Mouse (Mus musculus) brown adipose tissue, adult 24 weeks (tissue): ENCODE results near the gene Unc80. TPM values are rescaled to one million over a fixed set of nuclear protein-coding genes. Genes with fewer than 3 reads are reported as not detected.

Source experiments
- H3K27ac ChIP-seq: fragments of 200-500 bp; replicated peaks from 2 replicates; pipeline ENCODE4 v1.5.1; 2012; ENCODE audit warnings: low read depth, mild to moderate bottlenecking, low read length
- H3K4me1 ChIP-seq: fragments of 200-500 bp; 2 replicates; pipeline ENCODE4 v1.6.1; 2012; ENCODE audit warnings: low read length, mixed read lengths; ENCODE audit not compliant: control insufficient read depth, insufficient read depth, insufficient read length
- H3K4me3 ChIP-seq: fragments of 200-500 bp; 2 replicates; pipeline ENCODE4 v1.5.1; 2012; ENCODE audit warnings: low read depth, mild to moderate bottlenecking, low read length, moderate library complexity; ENCODE audit not compliant: insufficient read depth
- polyA plus RNA-seq: library from polyadenylated mRNA; stranded (reverse); fragments of >200 nt; gene quantifications from 2 replicates; pipeline ENCODE4 v1.2.4, GENCODE M21; 2012; ENCODE audit not compliant: missing spikeins, insufficient read depth, insufficient read length

The Unc80 gene
- polyA plus RNA-seq, 1 experiment: not detected

DNA sequence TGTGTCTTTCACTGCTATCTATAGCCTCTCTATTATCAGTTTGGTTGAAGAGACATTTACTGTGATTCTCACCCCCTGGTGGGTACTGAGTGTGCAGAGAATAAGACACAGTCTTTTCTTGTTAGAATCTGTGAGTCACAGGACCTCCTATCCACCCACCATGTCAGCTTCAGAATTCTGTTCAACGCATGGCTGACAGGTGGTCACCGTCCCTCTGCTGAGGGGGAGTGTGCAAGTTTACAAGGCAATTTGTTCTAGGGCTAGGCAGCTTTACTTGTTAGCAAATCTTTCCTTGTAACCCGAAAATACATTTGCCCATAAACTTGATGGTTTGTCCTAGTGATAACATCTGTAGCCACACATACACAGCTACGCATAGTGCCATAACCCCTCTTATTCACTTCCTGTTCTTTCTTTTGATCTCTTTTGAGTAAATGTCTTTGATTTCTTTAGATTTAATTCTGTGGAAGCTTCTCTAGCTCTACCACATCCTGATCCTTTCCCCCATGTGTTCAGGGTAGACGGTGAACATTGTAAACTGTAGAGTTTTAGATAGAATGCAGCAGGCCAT is 84.3 kb downstream of the Unc80 start:
- Histone ChIP-seq H3K27ac (no peak overlapping the region), H3K4me3 (no peak overlapping the region), H3K4me1 (no peaks in the 10 kb centered on the region)

DNA sequence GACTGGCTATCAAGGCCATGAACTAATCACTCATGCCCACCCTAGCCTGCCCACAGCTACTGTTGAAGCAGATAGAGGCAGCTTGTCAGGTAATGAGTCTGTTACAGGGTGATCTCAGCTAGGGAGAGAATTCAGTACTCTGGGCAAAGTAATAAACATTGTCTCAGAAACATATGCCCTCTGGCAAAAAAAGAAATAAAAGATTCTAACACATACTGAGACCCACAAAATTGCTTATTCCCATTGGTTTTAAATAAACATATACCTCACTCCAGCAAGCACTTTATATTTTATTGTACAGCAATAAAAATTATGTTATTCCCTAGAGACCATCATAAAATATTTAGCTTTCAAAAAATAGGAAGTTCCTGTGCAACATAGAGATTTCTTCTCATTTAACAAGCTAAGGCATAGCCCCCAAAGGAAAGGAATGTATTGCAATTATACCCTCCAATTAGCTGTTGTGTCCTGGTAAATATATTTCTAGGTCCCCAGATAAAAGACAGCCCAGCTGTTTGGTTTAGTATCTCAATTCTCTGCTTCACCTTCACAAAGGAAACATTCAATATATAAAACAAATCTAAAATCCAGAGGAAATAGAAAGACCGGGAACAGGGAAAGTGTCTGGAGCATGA is 93.6 kb downstream of the Unc80 start:
- no peak overlapping the region for H3K4me3 ChIP-seq
- no peak overlapping the region for H3K27ac ChIP-seq

DNA sequence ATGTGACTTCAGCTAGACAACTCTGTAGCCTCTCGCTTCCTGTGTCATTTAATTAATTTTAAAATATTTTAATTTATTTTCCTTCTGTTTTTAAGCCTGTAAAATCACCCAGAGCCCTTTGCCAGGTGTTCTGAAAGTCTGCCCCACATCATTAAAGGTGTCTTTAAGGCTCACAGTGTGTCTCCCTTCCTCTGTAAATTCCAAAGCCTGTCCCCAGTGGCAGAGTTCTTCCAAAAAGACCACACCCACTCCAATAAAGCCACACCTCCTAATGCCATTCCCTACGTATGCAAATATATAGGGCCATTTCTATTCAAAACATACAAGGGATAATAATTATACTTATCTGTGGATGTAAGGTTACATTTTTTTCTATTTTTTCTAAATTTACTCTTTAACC is 94.2 kb downstream of the Unc80 start:
- Histone ChIP-seq H3K27ac (no peak overlapping the region), H3K4me1 (no peaks in the 10 kb centered on the region), H3K4me3 (no peak overlapping the region)

More for the DNA sequence above, 93.6 kb downstream of the Unc80 start:
- no peaks in the 10 kb centered on the region for H3K4me1 ChIP-seq

DNA sequence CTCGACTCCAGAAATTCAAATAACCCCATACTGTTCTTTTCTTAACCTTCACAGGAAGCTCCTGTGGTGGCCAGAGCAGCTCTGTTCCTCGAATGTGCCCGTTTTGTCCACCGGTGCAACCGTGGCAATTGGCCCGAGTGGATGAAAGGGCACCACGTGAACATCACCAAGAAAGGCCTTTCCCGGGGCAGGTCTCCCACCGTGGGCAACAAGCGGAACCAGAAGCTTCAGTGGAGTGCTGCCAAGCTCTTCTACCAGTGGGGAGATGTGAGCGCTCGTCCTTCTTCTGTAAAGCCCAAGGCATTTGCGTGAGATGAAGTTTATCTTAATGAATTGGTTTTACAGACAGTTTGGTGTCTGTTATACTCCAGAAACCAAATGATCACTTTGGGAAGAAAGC is 101.6 kb downstream of the Unc80 start:
- Histone ChIP-seq H3K27ac (no peak overlapping the region), H3K4me3 (no peak overlapping the region), H3K4me1 (no peaks in the 10 kb centered on the region)

DNA sequence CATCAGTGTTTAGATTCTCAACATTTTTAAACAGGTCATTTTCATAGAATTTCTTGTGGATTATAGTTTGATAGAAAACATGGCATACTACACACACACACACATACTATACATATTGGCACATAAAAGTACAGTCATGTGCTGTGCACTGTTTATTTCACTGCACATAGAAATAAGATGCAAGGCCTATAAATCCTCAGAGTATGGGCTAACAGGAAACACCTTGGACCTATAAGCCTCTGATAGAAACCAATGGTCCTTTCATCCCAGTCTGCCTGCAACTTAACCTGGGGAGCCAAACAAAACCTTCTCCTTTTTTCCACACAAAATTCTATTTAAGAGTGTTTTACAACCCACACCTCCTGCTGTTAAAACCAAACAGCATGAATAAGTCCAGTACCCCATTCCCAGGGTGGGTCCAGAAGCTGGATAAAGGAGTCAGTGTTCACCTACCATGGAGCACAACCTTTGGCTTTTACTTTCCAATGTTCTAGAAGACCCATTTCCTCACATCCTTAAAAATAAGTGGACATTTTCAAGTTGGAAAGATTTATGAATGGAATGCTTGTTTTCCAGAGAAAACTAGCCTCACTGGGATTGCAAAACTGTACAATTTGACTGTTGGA is 129.1 kb downstream of the Unc80 start:
- H3K4me1 ChIP-seq: no peaks in the 10 kb centered on the region
- H3K27ac ChIP-seq: no peak overlapping the region
- no peak overlapping the region for H3K4me3 ChIP-seq

DNA sequence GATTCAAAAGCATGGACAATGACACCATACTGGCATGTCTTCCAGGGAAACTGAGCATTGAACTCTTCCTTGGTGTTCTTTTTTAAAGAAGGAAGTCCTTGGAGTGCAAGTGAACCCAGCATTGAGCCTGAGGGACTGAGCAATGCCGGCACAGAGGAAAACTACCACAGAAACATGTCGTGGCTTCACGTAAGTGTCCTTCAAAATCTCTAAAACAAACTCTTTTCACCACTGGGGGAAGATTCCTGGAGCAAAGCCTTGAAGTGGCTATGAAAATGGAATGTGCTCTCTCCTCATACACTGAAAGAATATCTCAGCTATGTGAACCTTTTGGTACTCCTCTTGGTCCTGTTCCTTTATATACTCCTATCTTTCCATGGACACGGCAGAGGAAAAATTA is 140.1 kb downstream of the Unc80 start:
- no peak overlapping the region for H3K4me3 ChIP-seq
- no peaks in the 10 kb centered on the region for H3K4me1 ChIP-seq
- no peak overlapping the region for H3K27ac ChIP-seq

DNA sequence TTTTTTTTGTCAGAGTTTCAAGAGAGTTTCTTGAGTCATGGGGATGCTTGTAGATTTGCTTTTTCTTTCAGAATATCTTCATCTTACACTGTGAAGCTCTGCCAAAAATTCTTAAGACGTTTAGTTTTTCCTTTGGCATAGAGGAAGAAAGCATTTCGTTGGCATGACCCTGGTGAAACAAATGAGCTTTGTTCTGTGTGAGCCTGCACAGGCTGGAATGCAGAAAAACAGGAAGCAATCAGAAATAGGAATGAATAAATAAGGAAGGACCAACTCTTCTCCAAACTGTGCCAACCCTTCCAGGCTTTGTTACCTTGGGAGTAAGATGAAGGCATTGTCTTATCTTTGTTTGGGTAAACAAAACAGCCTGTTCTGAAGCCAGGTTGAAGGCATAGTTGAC is 149.0 kb downstream of the Unc80 start:
- H3K4me1 ChIP-seq: no peaks in the 10 kb centered on the region
- no peak overlapping the region for H3K4me3 ChIP-seq
- no peak overlapping the region for H3K27ac ChIP-seq

DNA sequence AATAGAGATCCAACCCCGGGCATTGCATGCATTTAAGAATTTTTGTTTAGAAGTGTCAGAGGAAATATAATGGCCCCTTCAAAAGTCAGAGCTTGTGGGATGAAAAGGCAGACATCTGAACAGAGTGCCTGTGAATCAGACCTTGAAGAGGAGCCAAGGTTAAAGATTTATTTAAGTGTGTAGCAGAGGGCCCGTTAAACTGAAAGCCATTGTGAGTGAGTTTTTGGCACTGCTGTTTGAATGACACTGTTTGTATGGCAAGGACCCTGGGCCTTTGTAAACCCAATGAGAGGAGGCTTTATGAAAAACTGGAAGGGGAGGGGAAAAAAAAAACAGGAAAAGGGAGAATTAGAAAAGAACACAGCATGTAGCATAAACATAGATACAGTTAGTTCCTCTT is 170.0 kb downstream of the Unc80 start:
- H3K4me3 ChIP-seq: no peak overlapping the region
- no peaks in the 10 kb centered on the region for H3K4me1 ChIP-seq
- H3K27ac ChIP-seq: no peak overlapping the region

DNA sequence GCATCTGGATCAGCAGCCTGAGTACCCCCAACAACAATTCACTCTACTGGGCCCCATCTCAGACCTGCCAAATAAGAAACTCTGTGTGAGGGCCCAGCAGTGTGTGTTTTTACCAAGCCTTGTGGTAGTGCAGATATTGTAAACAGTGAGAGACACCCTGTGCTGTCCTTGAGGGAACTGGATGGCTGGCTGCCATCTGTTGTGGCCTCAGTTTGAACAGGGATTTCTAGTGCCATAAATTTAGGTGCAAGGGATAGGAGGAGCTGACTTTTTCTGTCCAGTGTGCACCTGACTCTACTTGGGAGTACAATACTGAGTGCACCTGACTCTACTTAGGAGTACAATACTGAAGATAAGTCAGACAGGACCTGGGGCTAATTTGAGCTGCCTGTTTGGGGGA is 178.7 kb downstream of the Unc80 start:
- Histone ChIP-seq H3K4me1 (no peaks in the 10 kb centered on the region), H3K27ac (no peak overlapping the region), H3K4me3 (no peak overlapping the region)

DNA sequence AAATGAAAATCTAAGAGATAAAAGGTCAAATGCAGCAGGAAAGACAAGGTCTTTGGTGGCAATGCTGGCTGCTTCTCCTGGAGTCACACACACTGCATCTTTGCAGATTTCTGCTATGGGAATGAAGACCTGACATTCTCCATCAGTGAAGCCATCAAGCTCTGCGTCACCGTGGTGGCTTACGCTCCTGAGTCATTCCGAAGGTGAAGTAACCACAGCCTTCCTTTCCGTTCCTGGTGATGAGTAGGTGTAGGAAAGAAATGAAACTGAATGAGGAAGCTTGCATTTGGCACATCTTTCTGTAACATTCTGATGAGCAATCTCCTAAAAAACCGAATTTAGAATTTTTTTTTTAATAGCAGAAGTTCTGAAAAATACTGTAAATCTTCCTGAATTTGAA is 181.4 kb downstream of the Unc80 start:
- Histone ChIP-seq H3K4me1 (no peaks in the 10 kb centered on the region), H3K4me3 (no peak overlapping the region), H3K27ac (no peak overlapping the region)

DNA sequence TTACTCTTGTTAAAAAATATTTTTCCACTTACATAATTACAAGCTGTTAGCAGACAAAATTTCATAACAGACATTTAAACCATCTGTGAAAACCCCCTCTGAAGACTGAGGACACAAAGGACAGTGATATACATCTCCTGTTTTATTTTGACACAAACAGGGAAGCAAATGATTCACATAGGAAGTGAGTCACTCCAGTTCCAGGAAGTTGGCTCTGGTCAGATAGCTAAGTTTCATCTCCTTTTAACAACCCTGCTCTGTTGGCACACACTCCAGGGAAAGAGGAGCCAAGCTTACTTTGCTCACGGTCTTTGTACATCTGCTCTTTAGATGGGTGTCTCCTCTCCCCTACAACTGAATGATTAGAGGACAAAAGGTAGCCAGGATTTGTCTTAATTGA is 181.8 kb downstream of the Unc80 start:
- no peak overlapping the region for H3K4me3 ChIP-seq
- H3K27ac ChIP-seq: no peak overlapping the region
- H3K4me1 ChIP-seq: no peaks in the 10 kb centered on the region

DNA sequence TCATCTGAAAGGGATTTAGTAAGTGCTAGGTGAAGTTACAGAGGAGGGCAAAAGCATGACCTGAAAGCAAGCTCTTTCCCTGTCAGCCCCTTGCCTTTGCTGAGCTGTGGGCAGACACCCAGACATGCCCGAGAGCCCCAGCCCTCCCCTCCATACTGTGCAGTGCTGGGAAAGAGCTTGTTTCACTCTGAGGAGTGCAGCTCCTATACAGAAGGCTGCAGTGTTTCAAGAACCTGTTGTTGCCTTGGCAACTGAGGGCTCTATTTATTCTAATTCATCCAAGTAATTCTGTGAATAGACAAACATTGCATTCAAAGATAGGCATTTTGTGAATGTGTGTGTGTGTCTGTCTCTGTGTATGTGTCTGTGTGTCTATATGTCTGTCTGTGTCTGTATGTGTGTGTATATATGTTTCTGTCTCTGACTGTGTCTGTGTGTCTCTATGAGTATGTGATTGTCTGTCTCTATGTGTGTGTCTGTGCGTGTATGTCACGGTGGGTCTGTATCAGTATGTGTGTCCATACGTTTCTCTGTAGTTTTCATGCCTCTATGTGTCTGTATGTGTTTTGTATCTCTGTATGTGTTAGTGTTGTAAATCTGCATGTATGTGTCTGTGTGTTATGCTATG is 187.1 kb downstream of the Unc80 start:
- no peaks in the 10 kb centered on the region for H3K4me1 ChIP-seq
- H3K27ac ChIP-seq: no peak overlapping the region
- H3K4me3 ChIP-seq: no peak overlapping the region

DNA sequence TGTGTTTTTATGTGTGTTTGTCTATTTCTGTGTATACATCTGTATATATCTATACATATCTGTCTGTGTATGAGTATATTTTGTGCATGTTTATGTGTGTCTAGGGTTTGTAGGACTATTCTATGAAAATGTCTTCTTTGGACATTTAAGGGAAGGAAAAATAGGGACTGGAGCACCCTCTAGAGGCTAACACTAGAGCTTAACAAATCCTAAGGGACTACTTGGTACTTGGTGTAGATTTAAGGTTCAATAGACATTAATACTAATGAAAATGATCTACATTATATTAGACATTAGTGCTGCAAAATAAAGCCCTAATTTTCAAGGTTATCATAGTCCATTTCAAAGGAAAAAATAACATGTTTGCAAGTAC is 187.6 kb downstream of the Unc80 start:
- Histone ChIP-seq H3K27ac (no peak overlapping the region), H3K4me3 (no peak overlapping the region), H3K4me1 (no peaks in the 10 kb centered on the region)

DNA sequence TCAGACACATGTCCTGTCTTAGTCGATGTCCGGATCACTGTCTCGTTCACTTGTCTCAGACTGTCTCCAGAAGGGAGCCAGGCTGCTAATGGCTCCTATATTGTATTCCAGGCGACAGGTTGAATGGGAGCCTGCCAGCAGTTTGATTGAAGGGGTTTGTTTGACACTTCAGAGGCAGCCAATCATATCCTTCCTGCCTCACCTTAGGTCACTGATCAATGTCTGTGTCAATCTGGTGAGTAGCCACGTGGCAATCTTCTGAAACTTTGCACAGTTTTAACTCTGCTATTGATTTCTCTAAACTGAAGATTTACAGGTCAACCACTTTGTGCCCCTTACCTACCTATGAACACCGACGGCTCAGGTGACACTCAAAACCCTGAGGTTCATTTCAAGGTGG is 203.3 kb downstream of the Unc80 start:
- Histone ChIP-seq H3K4me1 (no peaks in the 10 kb centered on the region), H3K27ac (no peak overlapping the region), H3K4me3 (no peak overlapping the region)

DNA sequence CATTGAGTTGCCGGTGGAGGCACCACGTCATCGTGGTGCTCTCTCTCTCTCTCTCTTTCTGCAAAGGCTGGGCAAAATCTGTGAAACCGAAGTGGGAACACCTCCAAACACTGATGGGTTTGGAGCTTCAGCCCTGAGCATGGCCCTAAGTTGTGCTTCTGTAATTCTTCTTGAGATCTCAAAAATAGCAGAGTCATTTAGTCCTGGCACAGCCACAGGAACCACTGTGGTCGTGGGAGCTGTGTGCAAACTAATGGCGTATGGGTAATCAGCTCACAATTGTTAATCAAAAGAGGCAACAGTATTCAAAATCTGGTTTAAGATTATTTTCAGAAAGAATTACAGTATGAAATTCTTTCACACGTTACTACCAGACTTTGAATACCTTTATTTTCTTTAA is 204.6 kb downstream of the Unc80 start:
- H3K4me3 ChIP-seq: no peak overlapping the region

DNA sequence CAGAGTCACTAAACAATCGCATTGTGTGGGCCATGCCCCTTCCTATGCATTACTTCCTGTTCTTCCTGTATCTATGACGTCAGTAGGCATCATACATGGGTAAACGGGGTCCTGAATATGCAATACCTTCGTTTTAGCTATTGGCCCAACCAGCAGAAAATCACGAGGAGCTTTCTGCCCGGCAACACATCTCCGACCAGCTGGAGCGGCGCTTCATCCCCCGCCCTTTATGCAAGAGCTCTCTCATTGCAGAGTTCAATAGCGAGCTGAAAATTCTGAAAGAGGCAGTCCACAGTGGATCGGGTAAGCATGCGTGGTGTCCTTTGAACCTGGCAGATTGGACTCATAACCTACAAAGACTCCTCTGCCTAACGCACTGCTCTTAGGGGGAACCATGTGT is 209.8 kb downstream of the Unc80 start:
- Histone ChIP-seq H3K4me1 (peaks cover 2% of the 10 kb centered on the region; the same call in 1 of the 2 replicates), H3K27ac (no peak overlapping the region), H3K4me3 (no peak overlapping the region)

More for the DNA sequence above, 204.6 kb downstream of the Unc80 start:
- Histone ChIP-seq H3K4me1 (no peaks in the 10 kb centered on the region; the same call in 1 of the 2 replicates), H3K27ac (no peak overlapping the region)
